Mouse (Mus musculus): ENCODE results near the gene Zcchc13. TPM values are rescaled to one million over a fixed set of nuclear protein-coding genes. Genes with fewer than 3 reads are reported as not detected.

Zcchc13 gene
- polyA plus RNA-seq, 1 experiment from 2014 or later = not detected

DNA sequence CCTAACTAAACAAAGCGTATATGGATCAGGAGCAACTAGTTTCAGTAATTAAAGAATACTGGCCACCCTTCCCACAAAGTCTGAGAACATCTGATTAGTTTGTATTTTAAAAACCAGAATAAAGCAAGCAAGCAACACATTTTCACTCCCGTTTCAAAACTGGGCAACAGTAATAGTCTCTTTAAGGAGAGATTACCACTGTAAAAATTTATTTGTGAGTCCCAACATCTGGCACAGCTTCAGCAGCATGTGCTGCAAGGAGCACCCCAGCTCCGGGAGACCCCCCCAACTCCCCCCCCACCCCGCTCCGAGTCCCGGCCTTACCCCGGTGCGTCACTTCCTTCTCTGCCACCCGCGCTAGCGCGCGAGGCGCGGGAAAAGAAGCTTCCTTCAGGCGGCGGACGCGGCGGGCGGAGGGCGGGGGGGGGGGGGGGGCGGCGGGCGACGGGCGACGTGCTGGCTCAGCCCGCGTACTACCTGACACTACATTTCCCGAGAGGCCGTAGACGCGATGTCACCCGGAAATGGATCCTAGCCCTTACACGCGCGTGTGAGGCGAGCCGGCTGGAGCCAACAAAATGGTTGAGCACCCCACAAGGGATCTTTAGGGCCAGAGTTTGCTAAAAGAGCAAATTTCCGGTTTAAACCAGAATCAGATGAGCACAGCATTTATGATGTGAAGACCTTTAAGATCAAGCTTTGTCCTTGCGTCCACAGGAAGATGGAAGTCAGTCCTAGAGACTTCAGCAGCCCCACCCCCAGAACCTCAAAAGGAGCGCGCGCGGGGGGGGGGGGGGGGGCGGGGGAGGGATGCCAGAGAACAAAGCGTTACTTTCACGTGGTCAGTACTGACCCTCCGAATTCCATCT, 13.6 kb upstream of the Zcchc13 start:
- H3K27ac ChIP-seq = peak overlapping the region; percentile 95
- peak; percentile 98 for ATAC-seq (replicated peaks; ENCODE audit: insufficient number of reproducible peaks, insufficient read depth, low FRiP score, low read depth)
- H3K4me3 ChIP-seq = peak overlapping the region; percentile 56
- WGBS = under 1% methylated on average over 30 of the region's 50 CpGs
- no peaks in the 10 kb centered on the region for H3K27me3 ChIP-seq
- H3K36me3 ChIP-seq = peaks cover 3% of the 10 kb centered on the region; the same call in 1 of the 2 replicates
- H3K4me1 ChIP-seq (replicated peaks) = peaks cover 2% of the 10 kb centered on the region; the same call in 1 of the 2 replicates
- peak overlapping the region; percentile 67 for H3K4me2 ChIP-seq
- H3K9me3 ChIP-seq (replicated peaks) = no peaks in the 10 kb centered on the region
- H3K9ac ChIP-seq = peak overlapping the region; percentile 65

DNA sequence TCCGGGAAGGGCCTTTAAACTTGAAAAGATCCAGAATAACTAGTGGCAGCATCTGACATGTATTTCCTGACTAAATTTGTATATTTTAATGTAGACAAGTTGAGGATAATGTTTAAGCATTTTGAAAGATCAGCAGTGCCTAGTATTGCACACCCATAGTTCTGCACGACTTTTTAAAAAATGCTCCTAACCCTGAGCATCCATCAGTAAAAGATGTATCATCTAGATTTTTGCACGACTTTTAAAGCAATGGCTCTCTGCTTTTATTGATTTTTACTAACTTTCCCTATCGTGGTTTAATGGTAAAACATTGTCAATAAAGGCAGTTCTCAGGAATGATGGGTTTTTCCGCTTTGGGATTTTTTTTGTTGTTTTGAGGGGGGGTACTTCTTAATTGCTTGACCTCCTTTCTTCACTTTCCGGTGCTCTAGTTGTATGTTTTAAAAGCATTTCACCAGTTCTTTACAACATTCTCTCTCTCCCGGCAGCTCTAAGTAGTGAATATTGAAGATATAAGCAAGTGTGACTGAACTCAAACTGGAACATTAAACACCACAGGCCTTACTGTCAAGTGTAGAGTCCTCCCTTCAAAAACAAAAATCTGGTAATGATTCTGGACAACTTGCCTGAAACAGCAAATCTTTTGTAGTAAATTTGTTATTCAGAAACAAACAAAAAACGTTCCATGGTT, 12.8 kb upstream of the Zcchc13 start:
- no peaks in the 10 kb centered on the region for H3K9me3 ChIP-seq (replicated peaks)
- H3K4me3 ChIP-seq = peak overlapping the region; percentile 56
- H3K9ac ChIP-seq = peak overlapping the region; percentile 60; the same call in 1 of the 2 replicates
- peaks cover 2% of the 10 kb centered on the region; the same call in 1 of the 2 replicates for H3K4me1 ChIP-seq (replicated peaks)
- H3K36me3 ChIP-seq = peaks cover 3% of the 10 kb centered on the region; the same call in 1 of the 2 replicates
- no peak for ATAC-seq (replicated peaks; ENCODE audit: insufficient number of reproducible peaks, insufficient read depth, low FRiP score, low read depth)
- 27% methylated on average over 8 of the region's 8 CpGs for WGBS
- H3K4me2 ChIP-seq = peak overlapping the region; percentile 67
- peak overlapping the region; percentile 95 for H3K27ac ChIP-seq
- no peaks in the 10 kb centered on the region for H3K27me3 ChIP-seq

DNA sequence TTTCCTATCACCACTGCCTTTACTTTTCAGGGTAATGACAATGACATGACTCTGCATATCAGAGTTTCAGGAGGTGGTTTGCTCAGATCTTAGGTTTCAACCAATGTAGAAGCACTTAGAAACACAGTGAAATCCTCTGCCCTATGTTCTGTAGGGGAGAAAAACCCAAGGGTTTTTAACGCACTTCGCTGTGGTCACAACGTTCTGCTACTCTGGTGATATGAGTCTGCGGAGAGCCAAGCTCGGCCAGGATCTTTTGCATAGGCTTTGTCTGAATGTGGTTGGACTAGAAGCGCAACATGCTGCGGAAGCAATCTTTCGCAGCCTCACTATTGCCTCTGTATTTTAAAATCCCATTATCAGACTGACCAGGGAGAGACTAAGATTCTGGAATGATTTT, 8.6 kb upstream of the Zcchc13 start:
- peak overlapping the region; percentile 93 for H3K27ac ChIP-seq
- ATAC-seq (replicated peaks; ENCODE audit: insufficient number of reproducible peaks, insufficient read depth, low FRiP score, low read depth) = peak; percentile 17; the same call in 1 of the 2 replicates
- 4% methylated on average over 8 of the region's 8 CpGs for WGBS

DNA sequence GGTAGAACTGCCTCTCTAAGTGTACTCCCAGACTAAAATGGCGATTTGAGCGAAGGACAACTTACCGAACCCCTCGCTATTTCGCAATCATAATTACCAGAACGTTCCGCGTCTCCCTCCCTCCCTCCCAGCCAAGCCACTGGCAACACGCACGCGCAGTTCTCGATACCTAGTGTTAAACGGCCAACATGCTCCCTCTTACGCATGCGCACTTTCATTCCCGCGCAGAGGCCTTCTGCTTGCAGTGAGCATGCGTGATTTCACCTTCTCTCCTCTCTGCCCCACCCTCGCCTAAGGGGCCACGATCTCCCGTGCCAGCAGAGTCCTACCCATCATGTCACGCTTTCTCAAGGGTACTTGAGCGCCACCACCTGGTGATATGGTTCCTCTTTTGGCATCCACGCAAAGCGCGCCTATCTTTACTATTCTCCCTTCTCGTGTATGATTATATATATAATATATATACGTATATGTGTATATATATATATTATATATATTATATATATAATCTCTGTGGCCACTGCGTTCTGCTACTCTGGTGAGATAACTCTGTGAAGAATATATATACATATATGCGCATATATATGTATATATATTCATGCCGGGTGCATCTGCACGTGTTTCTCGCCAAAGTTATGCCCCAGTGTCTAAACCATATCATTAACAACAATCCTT, 8.0 kb upstream of the Zcchc13 start:
- Histone ChIP-seq H3K27me3 (no peaks in the 10 kb centered on the region; the same call in 1 of the 2 replicates), H3K36me3 (no peaks in the 10 kb centered on the region)
- WGBS = under 1% methylated on average over 33 of the region's 33 CpGs

More for the DNA sequence above, 8.6 kb upstream of the Zcchc13 start:
- Histone ChIP-seq H3K4me3 (peak overlapping the region; percentile 54), H3K9me3 (replicated peaks) (no peaks in the 10 kb centered on the region), H3K9ac (peak overlapping the region; percentile 64), H3K27me3 (no peaks in the 10 kb centered on the region), H3K4me1 (replicated peaks) (peaks cover 2% of the 10 kb centered on the region; the same call in 1 of the 2 replicates), H3K36me3 (no peaks in the 10 kb centered on the region), H3K4me2 (peak overlapping the region; percentile 71)

DNA sequence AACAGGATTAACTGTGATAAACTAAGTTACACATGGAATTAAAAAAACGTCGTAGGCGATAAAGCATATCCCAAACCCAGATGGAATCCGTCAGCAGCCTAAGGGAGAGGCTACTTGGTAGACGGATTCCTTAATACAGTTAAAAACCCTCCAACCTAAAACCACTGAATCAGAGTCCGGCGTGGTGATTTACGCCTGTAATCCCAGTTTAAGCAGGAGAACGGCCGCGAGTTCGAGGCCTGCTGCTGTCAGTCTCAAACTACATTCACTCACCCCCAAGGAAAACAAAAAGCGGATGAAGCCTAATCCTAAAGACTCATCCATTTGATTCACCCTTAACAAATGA, 7.5 kb upstream of the Zcchc13 start:
- H3K4me3 ChIP-seq = peak overlapping the region; percentile 54
- H3K9me3 ChIP-seq (replicated peaks) = no peaks in the 10 kb centered on the region
- peak overlapping the region; percentile 48; the same call in 1 of the 2 replicates for H3K9ac ChIP-seq
- WGBS = 6% methylated on average over 13 of the region's 13 CpGs
- peaks cover 2% of the 10 kb centered on the region; the same call in 1 of the 2 replicates for H3K4me1 ChIP-seq (replicated peaks)
- H3K36me3 ChIP-seq = no peaks in the 10 kb centered on the region
- ATAC-seq (replicated peaks; ENCODE audit: insufficient number of reproducible peaks, insufficient read depth, low FRiP score, low read depth) = no peak
- peak overlapping the region; percentile 71 for H3K4me2 ChIP-seq
- no peaks in the 10 kb centered on the region; the same call in 1 of the 2 replicates for H3K27me3 ChIP-seq
- peak overlapping the region; percentile 62; the same call in 1 of the 2 replicates for H3K27ac ChIP-seq

More for the DNA sequence above, 8.0 kb upstream of the Zcchc13 start:
- peaks cover 2% of the 10 kb centered on the region; the same call in 1 of the 2 replicates for H3K4me1 ChIP-seq (replicated peaks)
- H3K4me3 ChIP-seq = peak overlapping the region; percentile 54
- H3K9ac ChIP-seq = peak overlapping the region; percentile 64
- peak; percentile 98 for ATAC-seq (replicated peaks; ENCODE audit: insufficient number of reproducible peaks, insufficient read depth, low FRiP score, low read depth)
- H3K4me2 ChIP-seq = peak overlapping the region; percentile 71
- H3K27ac ChIP-seq = peak overlapping the region; percentile 93
- no peaks in the 10 kb centered on the region for H3K9me3 ChIP-seq (replicated peaks)

DNA sequence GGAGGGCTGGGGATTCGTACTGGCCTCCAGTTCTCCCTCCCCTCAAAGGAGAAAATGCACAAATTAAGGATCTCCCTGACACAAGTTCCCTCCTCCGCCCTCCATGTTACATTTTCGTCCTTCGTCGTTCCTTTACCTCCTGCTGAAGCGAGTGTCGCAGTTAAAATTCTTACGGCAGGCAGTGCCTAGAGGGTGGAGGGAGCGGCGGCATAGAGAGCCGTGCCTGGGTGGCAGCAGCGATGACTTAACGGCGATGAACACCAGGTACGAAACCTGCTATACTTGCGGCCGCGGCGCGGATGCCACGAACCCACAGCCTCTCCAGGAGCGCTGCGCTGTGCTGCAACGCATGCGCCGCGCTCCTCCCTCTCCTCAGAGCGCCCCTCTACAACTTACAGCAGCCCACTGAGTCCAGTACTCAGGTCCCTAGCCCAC, 7.0 kb upstream of the Zcchc13 start:
- peak overlapping the region; percentile 71 for H3K4me2 ChIP-seq
- H3K4me1 ChIP-seq (replicated peaks) = peaks cover 2% of the 10 kb centered on the region; the same call in 1 of the 2 replicates
- H3K27me3 ChIP-seq = no peaks in the 10 kb centered on the region; the same call in 1 of the 2 replicates
- H3K9me3 ChIP-seq (replicated peaks) = no peaks in the 10 kb centered on the region
- no peak for ATAC-seq (replicated peaks; ENCODE audit: insufficient number of reproducible peaks, insufficient read depth, low FRiP score, low read depth)
- under 1% methylated on average over 28 of the region's 28 CpGs for WGBS
- peak overlapping the region; percentile 62 for H3K27ac ChIP-seq
- peak overlapping the region; percentile 48 for H3K9ac ChIP-seq
- no peaks in the 10 kb centered on the region for H3K36me3 ChIP-seq
- H3K4me3 ChIP-seq = peak overlapping the region; percentile 54

DNA sequence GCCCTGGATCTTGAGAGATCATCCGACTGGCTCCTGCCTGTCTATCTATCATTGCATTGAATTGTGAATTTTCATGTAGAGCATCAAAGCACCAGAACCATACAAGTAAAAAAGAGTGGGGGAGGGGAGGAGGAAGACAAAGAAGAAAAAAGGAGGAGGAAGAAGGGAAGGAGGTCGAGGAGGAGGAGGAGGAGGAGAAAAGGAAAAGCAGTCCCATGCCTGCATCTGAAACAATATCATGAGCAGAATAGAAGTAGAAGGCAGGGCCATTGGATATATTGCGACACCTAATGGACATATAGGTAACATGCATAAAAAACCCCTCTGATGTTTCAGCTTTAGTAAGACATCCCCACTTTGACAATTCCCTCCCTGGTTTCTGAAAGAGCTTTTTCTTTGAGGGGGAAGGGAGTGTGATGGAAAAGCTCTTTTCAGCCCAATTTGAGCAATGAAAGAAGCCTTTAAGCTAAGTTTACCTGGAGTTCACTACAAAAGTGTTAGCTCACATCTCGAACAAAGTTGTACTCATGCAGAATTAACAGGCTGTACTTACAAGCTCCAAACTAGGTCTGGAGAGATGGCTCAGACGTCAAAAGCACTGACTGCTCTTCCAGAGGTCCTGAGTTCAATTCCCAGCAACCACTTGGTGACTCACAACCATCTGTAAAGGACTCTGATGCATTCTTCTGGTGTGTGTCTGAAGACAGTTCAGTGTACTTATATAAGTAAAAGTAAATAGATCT, 5.8 kb upstream of the Zcchc13 start:
- no peak overlapping the region for H3K4me3 ChIP-seq
- H3K9me3 ChIP-seq (replicated peaks) = no peaks in the 10 kb centered on the region
- 31% methylated on average over 5 of the region's 5 CpGs for WGBS
- H3K4me2 ChIP-seq = no peak overlapping the region
- peaks cover 2% of the 10 kb centered on the region; the same call in 1 of the 2 replicates for H3K4me1 ChIP-seq (replicated peaks)
- no peaks in the 10 kb centered on the region; the same call in 1 of the 2 replicates for H3K27me3 ChIP-seq
- no peak for ATAC-seq (replicated peaks; ENCODE audit: insufficient number of reproducible peaks, insufficient read depth, low FRiP score, low read depth)
- H3K27ac ChIP-seq = no peak overlapping the region
- no peak overlapping the region for H3K9ac ChIP-seq
- H3K36me3 ChIP-seq = no peaks in the 10 kb centered on the region

DNA sequence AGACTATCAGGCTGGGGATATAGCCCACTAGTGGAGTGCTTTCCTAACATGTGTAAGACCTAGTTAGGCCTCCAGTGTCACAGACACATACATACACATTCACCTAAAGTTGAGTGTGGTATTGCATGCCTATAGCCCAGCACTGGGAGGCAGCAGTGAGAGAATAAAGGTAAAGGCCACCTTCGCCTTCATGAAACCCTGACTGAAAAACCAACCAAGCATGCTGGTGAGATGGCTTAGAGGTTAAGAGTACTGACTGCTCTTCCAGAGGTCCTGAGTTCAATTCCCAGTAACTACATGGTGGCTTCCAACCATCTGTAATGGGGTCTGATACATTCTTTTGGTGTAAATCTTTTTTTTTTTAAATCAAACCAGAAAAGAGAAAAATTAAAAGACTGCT, 1.5 kb upstream of the Zcchc13 start:
- Histone ChIP-seq H3K4me2 (no peak overlapping the region), H3K27ac (no peak overlapping the region), H3K4me3 (no peak overlapping the region), H3K36me3 (no peaks in the 10 kb centered on the region), H3K9me3 (replicated peaks) (no peaks in the 10 kb centered on the region), H3K9ac (no peak overlapping the region), H3K4me1 (replicated peaks) (no peaks in the 10 kb centered on the region), H3K27me3 (peaks cover 8% of the 10 kb centered on the region)
- 65% methylated on average over 1 of the region's 1 CpGs for WGBS
- ATAC-seq (replicated peaks; ENCODE audit: insufficient number of reproducible peaks, insufficient read depth, low FRiP score, low read depth) = no peak

DNA sequence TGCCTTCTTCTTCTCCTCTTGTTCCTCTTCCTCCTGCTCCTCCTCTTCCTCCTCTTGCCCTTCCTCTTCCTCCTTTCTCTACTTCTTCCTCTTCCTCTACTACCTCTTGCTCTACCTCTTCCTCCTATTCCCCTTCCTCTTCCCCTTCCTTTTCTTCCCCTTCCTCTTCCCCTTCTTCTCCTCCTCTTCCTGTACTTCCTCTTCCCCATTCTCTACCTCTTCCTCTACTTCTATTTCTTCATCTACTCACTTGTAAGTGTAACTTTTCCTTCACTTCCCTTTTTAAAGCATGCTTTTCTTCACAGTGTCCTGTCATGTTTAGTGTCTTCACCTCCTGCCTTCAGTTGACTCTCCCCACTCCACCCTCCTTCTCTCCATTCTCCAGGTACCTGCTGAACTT, 3.5 kb downstream of the Zcchc13 start:
- no peaks in the 10 kb centered on the region for H3K9me3 ChIP-seq (replicated peaks)
- no peak overlapping the region for H3K4me2 ChIP-seq
- ATAC-seq (replicated peaks; ENCODE audit: insufficient number of reproducible peaks, insufficient read depth, low FRiP score, low read depth) = no peak
- H3K27me3 ChIP-seq = peaks cover 15% of the 10 kb centered on the region
- H3K9ac ChIP-seq = no peak overlapping the region
- H3K36me3 ChIP-seq = no peaks in the 10 kb centered on the region
- H3K4me3 ChIP-seq = no peak overlapping the region
- no peaks in the 10 kb centered on the region for H3K4me1 ChIP-seq (replicated peaks)
- no peak overlapping the region for H3K27ac ChIP-seq

DNA sequence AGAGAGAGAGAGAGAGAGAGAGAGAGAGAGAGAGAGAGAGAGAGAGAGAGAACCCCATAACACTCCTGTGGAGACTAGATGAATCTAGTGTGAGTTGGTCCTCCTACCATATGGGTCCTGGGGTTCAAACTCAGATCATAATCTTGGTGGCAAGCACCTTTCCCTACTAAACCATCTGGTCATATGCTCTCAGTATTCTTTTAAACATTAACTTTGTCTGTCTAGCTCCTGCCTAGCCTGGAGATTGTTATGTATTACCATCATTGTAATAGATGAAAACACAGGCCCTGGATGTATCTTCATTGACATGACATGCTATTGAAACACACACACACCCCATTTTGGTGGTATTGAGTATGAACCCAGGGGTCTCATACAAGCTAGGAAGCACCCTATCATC, 5.6 kb downstream of the Zcchc13 start:
- no peak for ATAC-seq (replicated peaks; ENCODE audit: insufficient number of reproducible peaks, insufficient read depth, low FRiP score, low read depth)
- H3K4me1 ChIP-seq (replicated peaks) = no peaks in the 10 kb centered on the region
- no peaks in the 10 kb centered on the region for H3K9me3 ChIP-seq (replicated peaks)
- peaks cover 12% of the 10 kb centered on the region for H3K27me3 ChIP-seq
- no peak overlapping the region for H3K4me3 ChIP-seq
- H3K9ac ChIP-seq = no peak overlapping the region
- H3K36me3 ChIP-seq = no peaks in the 10 kb centered on the region
- no peak overlapping the region for H3K4me2 ChIP-seq
- no peak overlapping the region for H3K27ac ChIP-seq

Measured in heart, embryonic 15.5 days (tissue).